Comparison of ENCODE assay signal across 14 mouse cellular contexts in genomic region chr3:60580699-60581098, GRCm38 (mm10).
DNase-seq lines count a peak whose midpoint lies in the region; ATAC-seq and TF ChIP-seq lines count a peak whose summit lies in the region.
"Had no signal": no experiment of that assay in that cellular context is flagged by ENCODE, and none has a peak within 500 bp of the region (broad histone marks: within the 10 kb centered on the region; RNA-seq: fewer than 3 reads in every experiment).

No protein-coding gene starts in this region.

- H3K4me3 ChIP-seq in cerebellum, adult 2 months (replicated peaks; ENCODE audit: insufficient read depth, low read depth, low read length), result no peak overlapping the region
- no peak overlapping the region for H3K4me3 ChIP-seq in lung, adult 2 months (replicated peaks; ENCODE audit: extremely low read depth, low read depth, low read length)
- H3K4me3 ChIP-seq: hindbrain, embryonic 12.5 days had no signal

- TF ChIP-seq POLR2A in cerebellum, adult 2 months (IDR thresholded peaks at IDR 0.05; ENCODE audit: borderline replicate concordance, insufficient read depth, low read length), result no peak
- TF ChIP-seq POLR2A in lung, adult 2 months (IDR thresholded peaks at IDR 0.05; ENCODE audit: borderline replicate concordance, extremely low read depth, low read depth, low read length), result no peak

- peak overlapping the region; percentile 63; the same call in 1 of the 2 replicates for H3K27ac ChIP-seq in cerebellum, adult 2 months (ENCODE audit: insufficient read depth, low read length)
- H3K27ac ChIP-seq: hindbrain, embryonic 12.5 days; kidney, postnatal 0 days; liver, embryonic 14.5 days had no signal

- H3K4me1 ChIP-seq in cerebellum, adult 2 months (ENCODE audit: control insufficient read depth, insufficient read depth, low read length), result peaks cover 22% of the 10 kb centered on the region; the same call in 1 of the 2 replicates
- H3K4me1 ChIP-seq in lung, adult 2 months (ENCODE audit: control insufficient read depth, insufficient read depth, low read length), result peaks cover 41% of the 10 kb centered on the region

- H3K27me3 ChIP-seq in cerebellum, adult 2 months (ENCODE audit: control insufficient read depth, insufficient read depth, low read length), result no peaks in the 10 kb centered on the region
- H3K27me3 ChIP-seq: hindbrain, embryonic 12.5 days had no signal

- no peak for DNase-seq in cerebellum, adult 2 months
- DNase-seq in cerebellum, adult 9-11 months, result no peak
- DNase-seq in lung, adult 18-20 months, result peak; percentile 27 to 39
- no peak for DNase-seq in lung, adult 2 months
- no peak for DNase-seq in urinary bladder, adult 18-20 months (ENCODE audit: low spot score in 2 of 2)
- no peak for DNase-seq in left cerebral cortex, adult 8-10 months (ENCODE audit: low spot score in 2 of 2)
- DNase-seq: cerebellum, postnatal 25 days; layer of hippocampus, postnatal 36 days; thymus, postnatal 4 days had no signal

- WGBS in cerebellum, adult 2 months, result 59% methylated on average over 5 of the region's 5 CpGs
- WGBS in lung, adult 2 months, result 18% methylated on average over 5 of the region's 5 CpGs

- peak; percentile 63 to 72; a peak in 3 of 4 replicates for ATAC-seq in hematopoietic stem cell, adult 5-6 weeks (replicated peaks in 1 of 2; ENCODE audit: insufficient read depth in 1 of 2, low FRiP score in 2 of 2, low TSS enrichment in 1 of 2, low read depth in 1 of 2, poor library complexity in 2 of 2, severe bottlenecking in 2 of 2)
- peak; percentile 78 for ATAC-seq in monocyte, adult 5-6 weeks (replicated peaks; ENCODE audit: insufficient number of reproducible peaks, low FRiP score, low TSS enrichment, poor library complexity, severe bottlenecking)

- TF ChIP-seq CTCF in cerebellum, adult 2 months (IDR thresholded peaks at IDR 0.05; ENCODE audit: borderline replicate concordance, insufficient read depth, low read depth, low read length), result no peak
- no peak for TF ChIP-seq CTCF in lung, adult 2 months (IDR thresholded peaks at IDR 0.05; ENCODE audit: insufficient read depth, low read length)

Comparison
In these comparisons a context has a peak if more than half of its experiments do, and no peak if none do; other contexts are left out.
1. DNase-seq: peak in lung, adult 18-20 months (2 of 2); none in cerebellum, adult 2 months (0 of 2), cerebellum, adult 9-11 months (single experiment), lung, adult 2 months (single experiment), urinary bladder, adult 18-20 months (0 of 2) and left cerebral cortex, adult 8-10 months (0 of 2).